Mouse (Mus musculus) embryonic facial prominence, embryonic 13.5 days (tissue): ENCODE measurements at regions not wholly inside any gene's neighbourhood (a gene's known extent, or its start where the extent isn't known, plus 50 kb on each side); places are given as distances from the start of the nearest gene placed in this dataset.

Experiments
- ATAC-seq: fragments of 200-750 bp; cut with Nextera tagmentation; 2 replicates; pipeline ENCODE4 v1.8.0; 2017; ENCODE audit warnings: low read depth; ENCODE audit not compliant: insufficient number of reproducible peaks, insufficient read depth, low FRiP score, low TSS enrichment
- H3K27ac ChIP-seq: fragments of 300-500 bp; sonication (generic); 2 replicates; pipeline ENCODE4 v1.5.1; 2015; ENCODE audit warnings: moderate library complexity, mild to moderate bottlenecking, inconsistent platforms
- H3K27me3 ChIP-seq: fragments of 300-500 bp; sonication (generic); 2 replicates; pipeline ENCODE4 v1.6.1; 2015; ENCODE audit warnings: mild to moderate bottlenecking, inconsistent platforms
- H3K36me3 ChIP-seq: fragments of 300-500 bp; sonication (generic); 2 replicates; pipeline ENCODE4 v1.6.1; 2015; ENCODE audit warnings: mild to moderate bottlenecking, inconsistent platforms
- H3K4me1 ChIP-seq: fragments of 300-500 bp; sonication (generic); 2 replicates; pipeline ENCODE4 v1.6.1; 2015; ENCODE audit warnings: inconsistent platforms
- H3K4me2 ChIP-seq: fragments of 300-500 bp; sonication (generic); 2 replicates; pipeline ENCODE4 v1.6.1; 2015; ENCODE audit warnings: moderate library complexity, mild to moderate bottlenecking, inconsistent platforms
- H3K4me3 ChIP-seq: fragments of 300-500 bp; sonication (generic); 2 replicates; pipeline ENCODE4 v1.5.1; 2015; ENCODE audit warnings: mild to moderate bottlenecking, inconsistent platforms
- H3K9ac ChIP-seq: fragments of 300-500 bp; sonication (generic); 2 replicates; pipeline ENCODE4 v1.6.1; 2015; ENCODE audit warnings: mild to moderate bottlenecking, inconsistent platforms
- H3K9me3 ChIP-seq: fragments of 300-500 bp; sonication (generic); 2 replicates; pipeline ENCODE4 v1.6.1; 2016; ENCODE audit warnings: inconsistent platforms
- WGBS: fragments of 180-500 bp; shearing (Covaris S2); methylation state at CpG from one replicate; pipeline ENCODE4 v1.1.7; 2015; ENCODE audit warnings: mixed read lengths; 5-methylcytosine and 5-hydroxymethylcytosine counted together

- no peak overlapping the region for H3K9ac ChIP-seq
- no peak for ATAC-seq
- H3K9me3 ChIP-seq, result no peaks in the 10 kb centered on the region
- H3K4me3 ChIP-seq, result no peak overlapping the region
- H3K4me1 ChIP-seq, result peaks cover 7% of the 10 kb centered on the region
- no peak overlapping the region; the same call in 1 of the 2 replicates for H3K27ac ChIP-seq
- no peaks in the 10 kb centered on the region for H3K36me3 ChIP-seq
- no peaks in the 10 kb centered on the region for H3K27me3 ChIP-seq
- H3K4me2 ChIP-seq, result no peak overlapping the region
- WGBS, result 69% methylated on average over 9 of the region's 9 CpGs
These were observed 57.4 kb downstream of the Gm21962 start for GRCm38 (mm10) chr3:137728689-137729088.

- 83% methylated on average over 7 of the region's 7 CpGs for WGBS
- no peaks in the 10 kb centered on the region for H3K36me3 ChIP-seq
- no peaks in the 10 kb centered on the region for H3K27me3 ChIP-seq
- H3K9ac ChIP-seq, result no peak overlapping the region
- H3K27ac ChIP-seq, result no peak overlapping the region
- no peak overlapping the region for H3K4me3 ChIP-seq
- no peaks in the 10 kb centered on the region for H3K9me3 ChIP-seq
- H3K4me2 ChIP-seq, result no peak overlapping the region
- no peak for ATAC-seq
- peaks cover 7% of the 10 kb centered on the region for H3K4me1 ChIP-seq
These were observed 58.1 kb downstream of the Gm21962 start for GRCm38 (mm10) chr3:137729421-137729820.

GRCm38 (mm10) chr3:137737222-137737800 lies 66.0 kb downstream of the Gm21962 start:
- H3K27me3 ChIP-seq, result no peaks in the 10 kb centered on the region
- 47% methylated on average over 12 of the region's 12 CpGs for WGBS
- peaks cover 3% of the 10 kb centered on the region for H3K4me1 ChIP-seq
- no peaks in the 10 kb centered on the region for H3K9me3 ChIP-seq
- no peak overlapping the region for H3K4me2 ChIP-seq
- no peak overlapping the region for H3K9ac ChIP-seq
- H3K27ac ChIP-seq, result no peak overlapping the region
- ATAC-seq, result no peak
- no peak overlapping the region for H3K4me3 ChIP-seq
- H3K36me3 ChIP-seq, result no peaks in the 10 kb centered on the region

- Histone ChIP-seq H3K27ac (no peak overlapping the region), H3K9ac (no peak overlapping the region), H3K9me3 (no peaks in the 10 kb centered on the region), H3K27me3 (no peaks in the 10 kb centered on the region), H3K4me1 (no peaks in the 10 kb centered on the region), H3K4me3 (no peak overlapping the region), H3K36me3 (no peaks in the 10 kb centered on the region), H3K4me2 (no peak overlapping the region)
- 67% methylated on average over 9 of the region's 9 CpGs for WGBS
- no peak for ATAC-seq
These were observed 70.2 kb downstream of the Gm21962 start for GRCm38 (mm10) chr3:137741528-137741927.

GRCm38 (mm10) chr3:137742119-137742518 lies 70.8 kb downstream of the Gm21962 start:
- no peak overlapping the region for H3K4me3 ChIP-seq
- no peak overlapping the region for H3K9ac ChIP-seq
- H3K27ac ChIP-seq, result no peak overlapping the region
- H3K9me3 ChIP-seq, result no peaks in the 10 kb centered on the region
- H3K4me1 ChIP-seq, result no peaks in the 10 kb centered on the region
- no peaks in the 10 kb centered on the region for H3K36me3 ChIP-seq
- H3K4me2 ChIP-seq, result no peak overlapping the region
- no peak for ATAC-seq
- WGBS, result 75% methylated on average over 4 of the region's 4 CpGs
- H3K27me3 ChIP-seq, result no peaks in the 10 kb centered on the region

GRCm38 (mm10) chr3:137751732-137752260 lies 80.5 kb downstream of the Gm21962 start:
- no peak overlapping the region for H3K4me3 ChIP-seq
- no peak for ATAC-seq
- H3K4me1 ChIP-seq, result peaks cover 14% of the 10 kb centered on the region
- no peak overlapping the region for H3K27ac ChIP-seq
- WGBS, result 87% methylated on average over 9 of the region's 9 CpGs
- H3K9me3 ChIP-seq, result no peaks in the 10 kb centered on the region
- no peak overlapping the region for H3K9ac ChIP-seq
- H3K4me2 ChIP-seq, result no peak overlapping the region
- no peaks in the 10 kb centered on the region for H3K36me3 ChIP-seq
- H3K27me3 ChIP-seq, result no peaks in the 10 kb centered on the region

GRCm38 (mm10) chr3:137752447-137753256 lies 81.3 kb downstream of the Gm21962 start:
- Histone ChIP-seq H3K27me3 (no peaks in the 10 kb centered on the region), H3K4me1 (peaks cover 14% of the 10 kb centered on the region), H3K27ac (peak overlapping the region; percentile 49), H3K36me3 (no peaks in the 10 kb centered on the region), H3K9ac (0 out of 2 replicates have a peak overlapping the region, but pooled peaks have one; percentile 27), H3K9me3 (no peaks in the 10 kb centered on the region), H3K4me2 (peak overlapping the region; percentile 59), H3K4me3 (peak overlapping the region; percentile 36)
- peak; percentile 90 for ATAC-seq
- WGBS, result 14% methylated on average over 25 of the region's 25 CpGs

GRCm38 (mm10) chr3:137753257-137753654 lies 81.9 kb downstream of the Gm21962 start:
- H3K4me2 ChIP-seq, result peak overlapping the region; percentile 59
- H3K9me3 ChIP-seq, result no peaks in the 10 kb centered on the region
- no peaks in the 10 kb centered on the region for H3K36me3 ChIP-seq
- WGBS, result 59% methylated on average over 7 of the region's 7 CpGs
- peaks cover 14% of the 10 kb centered on the region for H3K4me1 ChIP-seq
- H3K27me3 ChIP-seq, result no peaks in the 10 kb centered on the region
- ATAC-seq, result 0 out of 2 replicates have a peak, but pooled peaks have one; percentile 27
- 0 out of 2 replicates have a peak overlapping the region, but pooled peaks have one; percentile 27 for H3K9ac ChIP-seq
- 0 out of 2 replicates have a peak overlapping the region, but pooled peaks have one; percentile 36 for H3K4me3 ChIP-seq
- no peak overlapping the region for H3K27ac ChIP-seq

GRCm38 (mm10) chr3:137755391-137755790 lies 84.1 kb downstream of the Gm21962 start:
- Histone ChIP-seq H3K9me3 (no peaks in the 10 kb centered on the region), H3K27ac (no peak overlapping the region), H3K4me2 (no peak overlapping the region), H3K4me1 (peaks cover 14% of the 10 kb centered on the region), H3K9ac (no peak overlapping the region), H3K36me3 (no peaks in the 10 kb centered on the region), H3K27me3 (no peaks in the 10 kb centered on the region), H3K4me3 (no peak overlapping the region)
- ATAC-seq, result no peak
- 84% methylated on average over 5 of the region's 5 CpGs for WGBS

GRCm38 (mm10) chr3:137762213-137762884 lies 91.0 kb downstream of the Gm21962 start:
- WGBS, result 54% methylated on average over 14 of the region's 14 CpGs
- Histone ChIP-seq H3K36me3 (no peaks in the 10 kb centered on the region), H3K27me3 (no peaks in the 10 kb centered on the region), H3K9me3 (no peaks in the 10 kb centered on the region), H3K4me2 (no peak overlapping the region), H3K4me3 (no peak overlapping the region), H3K9ac (no peak overlapping the region), H3K27ac (no peak overlapping the region), H3K4me1 (no peaks in the 10 kb centered on the region)
- ATAC-seq, result no peak

GRCm38 (mm10) chr3:137763406-137763805 lies 92.1 kb downstream of the Gm21962 start:
- Histone ChIP-seq H3K9me3 (no peaks in the 10 kb centered on the region), H3K4me2 (no peak overlapping the region), H3K36me3 (no peaks in the 10 kb centered on the region), H3K27ac (no peak overlapping the region), H3K27me3 (no peaks in the 10 kb centered on the region), H3K4me3 (no peak overlapping the region), H3K4me1 (no peaks in the 10 kb centered on the region), H3K9ac (no peak overlapping the region)
- WGBS, result 90% methylated on average over 5 of the region's 5 CpGs
- no peak for ATAC-seq
